8 mouse cellular contexts compared by ENCODE assay signal in genomic region chr2:31469931-31470682, GRCm38 (mm10). TPM values are rescaled to one million over a fixed set of nuclear protein-coding genes. Genes with fewer than 3 reads are reported as not detected.
DNase-seq lines count a peak whose midpoint lies in the region; ATAC-seq and TF ChIP-seq lines count a peak whose summit lies in the region.

Ass1 (plus strand) TSS chr2:31470207.

- intact Hi-C loops in gastrocnemius, postnatal 36 days (cut with DNase I), result no loop called here
- intact Hi-C loops in left cerebral cortex, postnatal 36 days (cut with DNase I), result no loop called here

- TF ChIP-seq POLR2A in small intestine, adult 2 months (IDR thresholded peaks at IDR 0.05; ENCODE audit: low read depth, low read length), result no peak

- H3K9ac ChIP-seq in intestine, embryonic 15.5 days, result peak within 1 kb of the TSS; percentile 60

- ATAC-seq in intestine, embryonic 15.5 days, result peak; percentile 94

- H3K27me3 ChIP-seq in intestine, embryonic 15.5 days (replicated peaks), result peaks cover 9% of the 10 kb centered on the region; the same call in 1 of the 2 replicates
- H3K27me3 ChIP-seq in small intestine, adult 2 months (ENCODE audit: control insufficient read depth, insufficient read depth, low read length), result peaks cover 5% of the 10 kb centered on the region; the same call in 1 of the 2 replicates

- peak within 1 kb of the TSS; percentile 97 for H3K4me2 ChIP-seq in intestine, embryonic 15.5 days (replicated peaks)

- H3K9me3 ChIP-seq in intestine, embryonic 15.5 days, result no peaks in the 10 kb centered on the region

- WGBS in intestine, embryonic 15.5 days, result under 1% methylated on average over 49 of the region's 49 CpGs
- WGBS in small intestine, adult 2 months, result under 1% methylated on average over 49 of the region's 49 CpGs

- TF ChIP-seq CTCF in small intestine, adult 2 months (IDR thresholded peaks at IDR 0.05; ENCODE audit: extremely low read depth, insufficient read length, insufficient replicate concordance, low read depth, low read length), result no peak

- DNase-seq in adrenal gland, adult 2 months, result peak; percentile 90
- peak; percentile 60 for DNase-seq in embryo, embryonic 10 days (ENCODE audit: low spot score)
- peak; percentile 58 to 69 for DNase-seq in gastrocnemius, postnatal 36 days
- peak; percentile 41 to 53 for DNase-seq in left cerebral cortex, postnatal 36 days (ENCODE audit: low spot score in 2 of 2)
- peak; percentile 61 for DNase-seq in mesoderm, embryonic 11.5 days (ENCODE audit: low read depth, low spot score)
- DNase-seq in adipocyte (ENCODE audit: low spot score), result no peak

- H3K4me3 ChIP-seq in intestine, embryonic 15.5 days (replicated peaks), result peak within 1 kb of the TSS; percentile 53
- peak within 1 kb of the TSS; percentile 56 for H3K4me3 ChIP-seq in small intestine, adult 2 months (ENCODE audit: low read depth, low read length)

- H3K36me3 ChIP-seq in intestine, embryonic 15.5 days, result no peaks in the 10 kb centered on the region
- H3K36me3 ChIP-seq in small intestine, adult 2 months (ENCODE audit: control insufficient read depth, insufficient read depth, low read length), result no peaks in the 10 kb centered on the region

- peak within 1 kb of the TSS; percentile 58 for H3K27ac ChIP-seq in intestine, embryonic 15.5 days
- H3K27ac ChIP-seq in small intestine, adult 2 months (ENCODE audit: insufficient read depth, low read depth, low read length), result no peak within 1 kb of the TSS

- peaks cover 25% of the 10 kb centered on the region for H3K4me1 ChIP-seq in intestine, embryonic 15.5 days (replicated peaks)
- peaks cover 8% of the 10 kb centered on the region; the same call in 1 of the 2 replicates for H3K4me1 ChIP-seq in small intestine, adult 2 months (ENCODE audit: control insufficient read depth, insufficient read depth, insufficient read length, low read length)

RNA-seq across cellular contexts. Expression of gene Ass1, which starts in this region (rescaled TPM):
- 10 to 100 TPM; 24.4 to 31.6 TPM for total RNA-seq in adrenal gland, adult 2 months (2021)
- 3.9 and 4.0 TPM in 2 replicates for polyA plus RNA-seq in adrenal gland, adult 2 months (2012; rRNA removed)
- 1 to 10 TPM; 1.9 to 2.1 TPM for total RNA-seq in gastrocnemius, postnatal 36 days (2021)
- polyA plus RNA-seq in intestine, embryonic 15.5 days (2015; fragmentation: Nextera tagmentation; extraction: Ambion mirVana), result 176 and 244 TPM in 2 replicates
- 10 to 100 TPM; 20.2 to 23.8 TPM for total RNA-seq in left cerebral cortex, postnatal 36 days (2021)
- polyA plus RNA-seq in small intestine, adult 2 months (2012; rRNA removed), result 4.3 and 5.2 TPM in 2 replicates

Comparison
In these comparisons a context has a peak if more than half of its experiments do, and no peak if none do; other contexts are left out.
1. RNA of gene Ass1 (total RNA-seq): 24.4 to 31.6 TPM in adrenal gland, adult 2 months and 20.2 to 23.8 TPM in left cerebral cortex, postnatal 36 days; 1.9 to 2.1 TPM in gastrocnemius, postnatal 36 days; every median in the first group is over 4 times any median in the second.
2. RNA of gene Ass1 (polyA plus RNA-seq): 176 to 244 TPM in intestine, embryonic 15.5 days; 4.3 to 5.2 TPM in small intestine, adult 2 months and 3.9 to 4.0 TPM in adrenal gland, adult 2 months; every median in the first group is over 10 times any median in the second.